Mouse (Mus musculus) right cerebral cortex, adult 2 months (tissue): Measurements from ENCODE around the gene Zfp46.
A peak's percentile ranks its signal among the peaks of the same experiment; 100 is the strongest.

ENCODE experiments used
- DNase-seq, 2 experiments: peaks; one replicate each; pipeline ENCODE4 v3.0.0; 2021 to 2022; ENCODE audit warnings: low spot score in 2 of 2

Gene Zfp46

GRCm38 (mm10) chr4:136266716-136267343 lies 17.7 kb upstream of the Zfp46 start:
- no peak for DNase-seq

DNA sequence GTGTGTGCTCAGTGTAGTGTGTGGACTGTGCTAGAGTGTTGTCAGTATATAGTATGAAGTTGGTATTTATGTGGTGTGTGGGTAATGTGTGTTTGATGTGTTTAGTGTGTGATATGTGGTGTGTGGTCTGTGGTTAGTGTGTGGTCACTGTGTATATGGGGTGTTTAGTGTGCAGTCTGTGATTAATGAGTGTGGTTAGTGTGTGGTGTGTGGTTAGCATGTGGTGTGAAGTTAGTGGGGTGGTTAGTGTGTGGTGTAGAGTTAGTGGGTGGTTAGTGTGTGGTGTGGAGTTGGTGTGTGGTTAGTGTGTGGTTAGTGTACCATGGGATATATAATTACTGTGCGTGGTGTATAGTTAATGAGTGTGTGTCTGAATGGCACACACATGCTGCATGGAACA lies 15.6 kb upstream of the Zfp46 start:
- no peak for DNase-seq

- DNase-seq, result no peak
Measured at GRCm38 (mm10) chr4:136270648-136271047, 13.8 kb upstream of the Zfp46 start.

DNA sequence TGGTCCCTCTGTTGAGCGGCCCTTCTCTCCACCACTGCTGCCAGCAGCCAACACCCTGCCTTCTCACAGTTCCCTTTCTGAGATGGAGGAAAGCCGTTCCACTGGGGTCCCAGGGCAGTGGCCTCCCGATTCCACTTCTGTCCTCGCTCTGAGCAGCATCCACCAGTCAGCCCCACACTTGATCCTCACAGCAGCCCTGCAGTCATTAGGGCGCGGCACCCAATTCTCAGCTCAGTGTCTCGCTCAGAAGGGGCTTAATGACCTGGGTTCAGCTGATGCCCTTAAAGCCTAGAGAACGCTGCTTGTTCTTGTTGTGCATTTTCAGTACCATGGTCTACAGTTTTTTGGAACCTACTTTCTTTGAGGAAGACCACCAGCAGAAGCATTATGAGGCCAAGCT lies 3.4 kb upstream of the Zfp46 start:
- DNase-seq, result no peak

- peak; percentile 46 to 75 for DNase-seq
Measured at GRCm38 (mm10) chr4:136281611-136282010, 2.9 kb upstream of the Zfp46 start.

DNA sequence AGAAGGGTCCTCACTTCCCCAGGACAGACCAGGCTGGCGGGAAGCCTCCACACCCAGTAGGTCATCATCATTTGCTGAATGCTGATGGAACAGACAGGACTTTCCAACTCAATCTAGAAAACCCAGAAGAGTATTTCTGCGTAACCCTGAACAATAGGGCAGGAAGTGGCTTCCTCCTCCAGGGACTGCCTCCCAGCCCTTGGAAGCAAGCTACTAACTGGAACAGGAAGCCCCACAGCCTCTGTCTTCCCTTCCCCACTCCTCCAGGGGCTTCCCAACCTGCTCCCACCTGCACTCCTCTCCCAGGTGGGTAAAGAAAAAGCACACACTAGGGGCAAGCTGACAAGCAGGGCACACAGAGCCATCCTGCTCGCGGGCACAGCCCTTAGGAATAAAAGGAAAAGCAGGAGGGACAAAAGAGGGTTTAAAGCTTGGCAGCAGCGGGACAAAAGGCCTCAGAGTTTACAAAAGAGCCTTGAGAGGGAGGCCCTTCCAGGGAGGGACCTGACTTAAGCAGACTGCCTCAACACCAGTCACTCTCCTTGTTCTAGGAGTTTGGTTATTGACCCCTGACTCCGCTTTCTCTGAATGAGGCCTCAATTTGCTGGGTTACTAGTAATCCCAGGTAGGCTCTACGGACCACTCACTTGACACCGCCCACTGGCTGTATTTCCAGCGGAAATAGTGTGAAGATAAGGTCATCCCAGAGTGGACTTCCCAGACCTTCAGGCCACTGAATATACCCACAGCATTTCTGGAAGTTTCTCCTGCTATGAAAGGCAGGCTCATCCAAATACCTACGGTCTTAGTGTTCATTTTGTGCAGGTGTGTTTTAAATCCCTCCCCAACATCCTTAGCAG lies 1.6 kb upstream of the Zfp46 start:
- DNase-seq, result no peak

- no peak for DNase-seq
Measured at GRCm38 (mm10) chr4:136283783-136284182, 700 bp upstream of the Zfp46 start.

- peak in 1 of 2 experiments; percentile 58 for DNase-seq
Measured at GRCm38 (mm10) chr4:136284891-136285290, 408 bp downstream of the Zfp46 start.

GRCm38 (mm10) chr4:136285348-136285810 lies 896 bp downstream of the Zfp46 start:
- peak; percentile 93 to 95 for DNase-seq

DNA sequence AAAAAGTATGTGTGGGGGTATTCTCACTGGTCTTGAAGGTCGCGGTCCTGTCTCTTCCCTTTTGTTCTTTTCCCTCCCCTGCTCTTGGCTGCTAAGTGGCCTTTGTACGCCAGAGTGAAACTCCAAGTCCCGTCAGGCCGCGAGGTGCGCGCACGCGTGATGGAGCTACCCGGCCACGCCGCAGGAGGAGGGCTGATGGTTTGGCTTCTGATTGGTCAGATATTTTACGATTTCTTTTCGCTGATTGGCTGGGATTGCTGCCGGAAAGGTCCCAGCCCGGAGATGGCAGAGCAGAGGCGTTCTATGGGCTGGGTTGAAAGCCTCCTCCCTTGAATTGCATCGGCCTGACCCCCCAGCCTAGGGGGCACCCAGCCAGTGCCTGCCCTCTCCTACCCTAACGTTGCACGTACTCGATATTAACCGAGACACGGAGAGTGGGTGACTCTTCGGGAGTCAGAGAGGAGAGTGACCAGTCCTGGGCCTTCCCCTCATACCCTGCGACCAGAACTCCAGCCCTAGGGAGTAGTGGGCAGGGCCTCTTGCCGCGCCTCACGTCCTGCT lies 1.4 kb downstream of the Zfp46 start:
- peak; percentile 94 to 97 for DNase-seq

DNA sequence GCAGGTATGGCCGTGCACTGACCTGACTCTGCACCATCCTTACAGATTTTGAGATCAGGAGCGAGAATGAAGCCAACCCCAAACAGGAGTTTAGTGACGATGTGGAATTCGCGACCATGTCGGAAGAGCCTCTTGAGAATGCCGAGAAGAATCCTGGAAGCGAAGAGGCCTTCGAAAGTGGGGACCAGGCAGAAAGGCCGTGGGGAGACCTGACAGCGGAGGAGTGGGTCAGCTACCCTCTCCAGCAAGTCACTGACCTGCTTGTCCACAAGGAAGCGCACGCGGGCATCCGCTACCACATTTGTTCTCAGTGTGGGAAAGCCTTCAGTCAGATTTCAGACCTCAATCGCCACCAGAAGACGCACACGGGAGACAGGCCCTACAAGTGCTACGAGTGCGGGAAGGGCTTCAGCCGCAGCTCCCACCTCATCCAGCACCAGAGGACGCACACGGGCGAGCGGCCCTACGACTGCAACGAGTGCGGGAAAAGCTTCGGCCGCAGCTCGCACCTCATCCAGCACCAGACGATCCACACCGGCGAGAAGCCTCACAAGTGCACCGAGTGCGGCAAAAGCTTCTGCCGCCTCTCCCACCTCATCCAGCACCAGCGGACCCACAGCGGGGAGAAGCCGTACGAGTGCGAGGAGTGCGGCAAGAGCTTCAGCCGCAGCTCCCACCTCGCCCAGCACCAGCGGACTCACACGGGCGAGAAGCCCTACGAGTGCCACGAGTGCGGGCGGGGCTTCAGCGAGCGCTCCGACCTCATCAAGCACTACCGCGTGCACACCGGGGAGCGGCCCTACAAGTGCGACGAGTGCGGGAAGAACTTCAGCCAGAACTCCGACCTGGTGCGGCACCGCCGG lies 5.7 kb downstream of the Zfp46 start:
- no peak for DNase-seq

GRCm38 (mm10) chr4:136290781-136291595 lies 6.5 kb downstream of the Zfp46 start:
- no peak for DNase-seq

DNA sequence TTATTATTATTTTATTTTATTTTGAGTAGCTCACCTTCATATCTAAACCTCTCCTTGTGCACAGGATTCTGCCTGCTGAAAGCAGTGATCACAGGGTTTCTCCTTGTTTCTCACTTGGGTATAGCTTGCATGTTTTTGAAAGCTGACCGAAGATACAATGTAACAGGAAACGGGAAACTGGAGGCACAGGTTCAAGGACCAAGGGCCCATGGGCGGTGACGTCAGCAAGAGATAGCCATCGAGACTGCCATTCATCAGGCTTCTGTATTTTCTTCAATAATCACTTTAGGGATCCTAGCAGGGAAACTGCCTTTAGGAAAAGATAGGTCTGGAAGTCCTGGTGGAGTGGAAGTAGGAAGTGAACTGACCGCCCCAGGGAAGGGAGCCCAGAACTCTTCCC lies 7.2 kb downstream of the Zfp46 start:
- DNase-seq, result no peak

DNA sequence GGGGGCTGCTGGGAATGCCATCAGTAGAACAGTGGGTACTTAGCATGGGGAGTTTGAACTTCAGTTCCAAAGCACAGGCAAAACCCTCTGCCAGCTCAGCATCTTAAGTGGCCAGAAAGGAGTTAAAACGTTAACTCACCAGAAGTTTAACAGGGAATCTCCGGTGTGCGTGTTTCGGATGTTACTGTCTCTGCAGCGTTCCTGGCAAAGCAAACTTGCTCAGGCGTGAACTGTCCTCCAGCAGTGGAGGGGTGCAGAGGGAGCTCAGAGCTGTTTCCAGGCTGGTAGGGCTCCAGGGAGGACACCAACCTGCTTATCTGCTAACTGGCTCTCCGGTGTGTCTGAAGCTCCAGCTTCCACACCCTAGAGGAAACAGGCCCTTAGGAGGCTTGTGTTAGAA lies 11.5 kb downstream of the Zfp46 start:
- no peak for DNase-seq

- DNase-seq, result no peak
Measured at GRCm38 (mm10) chr4:136302462-136302861, 18.0 kb downstream of the Zfp46 start.

DNA sequence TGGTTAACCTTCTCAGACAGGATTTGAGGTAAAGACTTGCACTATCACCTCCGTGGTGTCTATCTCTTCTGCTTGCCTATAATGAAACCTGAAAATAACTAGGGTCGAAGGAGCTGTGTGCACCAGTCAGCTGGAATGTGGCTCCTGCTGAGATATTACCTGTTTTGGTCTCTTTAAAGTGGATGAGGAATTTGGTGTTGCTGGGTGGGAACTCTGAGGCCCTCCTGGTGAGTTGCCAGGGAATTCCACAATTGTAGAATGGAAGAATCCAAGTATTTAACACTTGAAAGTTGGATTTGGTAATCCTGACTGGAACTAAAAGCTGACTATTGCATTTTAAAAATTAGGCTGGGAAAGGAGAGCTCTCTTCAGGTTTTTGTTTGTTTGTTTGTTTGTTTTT lies 19.7 kb downstream of the Zfp46 start:
- DNase-seq, result no peak

DNA sequence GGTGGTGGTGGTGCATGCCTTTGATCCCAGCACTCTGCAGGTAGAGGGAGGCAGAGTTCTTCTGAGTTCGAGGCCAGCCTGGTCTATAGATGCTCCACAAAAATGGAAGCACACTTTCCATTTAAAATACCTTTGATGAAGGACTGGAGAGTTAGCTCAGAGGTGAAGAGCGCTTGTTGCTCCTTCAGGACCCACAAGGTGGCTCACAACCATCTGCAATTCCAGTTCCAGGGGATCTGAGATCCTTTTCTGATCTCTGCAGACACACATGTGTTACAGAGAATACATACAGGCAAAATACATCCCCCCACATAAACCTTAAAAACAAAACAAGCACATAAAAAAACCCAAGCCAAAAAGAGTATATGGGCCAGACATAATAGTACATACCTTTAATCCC lies 23.9 kb downstream of the Zfp46 start:
- no peak for DNase-seq

GRCm38 (mm10) chr4:136309780-136310179 lies 25.3 kb downstream of the Zfp46 start:
- no peak for DNase-seq

- peak; percentile 98 to 99 for DNase-seq
Measured at GRCm38 (mm10) chr4:136310229-136311041, 26.0 kb downstream of the Zfp46 start, which contains the start of gene Hnrnpr. Hnrnpr (plus strand) TSS chr4:136310942.
